Mouse (Mus musculus) lung, embryonic 15.5 days (tissue): ENCODE measurements around the gene Sorbs1. TPM values are rescaled to one million over a fixed set of nuclear protein-coding genes. Genes with fewer than 3 reads are reported as not detected.

Experiments used
- ATAC-seq: fragments of 200-750 bp; cut with Nextera tagmentation; 2 replicates; pipeline ENCODE4 v1.8.0; 2017; ENCODE audit warnings: moderate number of reproducible peaks, borderline replicate concordance; ENCODE audit not compliant: low FRiP score, low TSS enrichment; ENCODE audit errors: extremely low read depth
- H3K27ac ChIP-seq: fragments of 300-500 bp; sonication (generic); 2 replicates; pipeline ENCODE4 v1.5.1; 2015; ENCODE audit warnings: moderate library complexity, mild to moderate bottlenecking, inconsistent platforms
- H3K27me3 ChIP-seq: fragments of 300-500 bp; sonication (generic); 2 replicates; pipeline ENCODE4 v1.6.1; 2015; ENCODE audit warnings: inconsistent platforms
- H3K36me3 ChIP-seq: fragments of 300-500 bp; sonication (generic); 2 replicates; pipeline ENCODE4 v1.6.1; 2015; ENCODE audit warnings: inconsistent platforms
- H3K4me1 ChIP-seq: fragments of 300-500 bp; sonication (generic); 2 replicates; pipeline ENCODE4 v1.6.1; 2015; ENCODE audit warnings: inconsistent platforms
- H3K4me2 ChIP-seq: fragments of 300-500 bp; sonication (generic); 2 replicates; pipeline ENCODE4 v1.6.1; 2015; ENCODE audit warnings: inconsistent platforms, mild to moderate bottlenecking, moderate library complexity
- H3K4me3 ChIP-seq: fragments of 300-500 bp; sonication (generic); 2 replicates; pipeline ENCODE4 v1.5.1; 2015; ENCODE audit warnings: mild to moderate bottlenecking, inconsistent platforms
- H3K9ac ChIP-seq: fragments of 300-500 bp; sonication (generic); 2 replicates; pipeline ENCODE4 v1.6.1; 2015; ENCODE audit warnings: inconsistent platforms
- H3K9me3 ChIP-seq: fragments of 300-500 bp; sonication (generic); 2 replicates; pipeline ENCODE4 v1.6.1; 2016; ENCODE audit warnings: inconsistent platforms
- WGBS: fragments of 180-500 bp; shearing (Covaris S2); methylation state at CpG from one replicate; pipeline ENCODE4 v1.1.7; 2015; 5-methylcytosine and 5-hydroxymethylcytosine counted together
- polyA plus RNA-seq: library from polyadenylated mRNA; unstranded; fragments of >200 nt; fragmentation: Nextera tagmentation; extraction: Ambion mirVana; gene quantifications from 2 replicates; pipeline ENCODE4 v1.2.1, GENCODE M21; 2015

Sorbs1 gene
- polyA plus RNA-seq, 1 experiment from 2014 or later = 45.6 TPM

GRCm38 (mm10) chr19:40431969-40432368, 81.6 kb downstream of the Sorbs1 start:
- Histone ChIP-seq H3K36me3 (no peaks in the 10 kb centered on the region), H3K27me3 (no peaks in the 10 kb centered on the region), H3K9me3 (no peaks in the 10 kb centered on the region), H3K9ac (no peak overlapping the region), H3K4me3 (no peak overlapping the region), H3K4me2 (no peak overlapping the region), H3K4me1 (peaks cover 21% of the 10 kb centered on the region), H3K27ac (0 out of 2 replicates have a peak overlapping the region, but pooled peaks have one; percentile 5)
- WGBS = 42% methylated on average over 4 of the region's 4 CpGs
- ATAC-seq = no peak

GRCm38 (mm10) chr19:40429572-40429971, 84.0 kb downstream of the Sorbs1 start:
- WGBS = 59% methylated on average over 3 of the region's 3 CpGs
- Histone ChIP-seq H3K9me3 (no peaks in the 10 kb centered on the region), H3K4me2 (no peak overlapping the region), H3K27me3 (no peaks in the 10 kb centered on the region), H3K9ac (no peak overlapping the region), H3K4me1 (peaks cover 30% of the 10 kb centered on the region), H3K4me3 (no peak overlapping the region), H3K27ac (no peak overlapping the region), H3K36me3 (no peaks in the 10 kb centered on the region)
- no peak for ATAC-seq

DNA sequence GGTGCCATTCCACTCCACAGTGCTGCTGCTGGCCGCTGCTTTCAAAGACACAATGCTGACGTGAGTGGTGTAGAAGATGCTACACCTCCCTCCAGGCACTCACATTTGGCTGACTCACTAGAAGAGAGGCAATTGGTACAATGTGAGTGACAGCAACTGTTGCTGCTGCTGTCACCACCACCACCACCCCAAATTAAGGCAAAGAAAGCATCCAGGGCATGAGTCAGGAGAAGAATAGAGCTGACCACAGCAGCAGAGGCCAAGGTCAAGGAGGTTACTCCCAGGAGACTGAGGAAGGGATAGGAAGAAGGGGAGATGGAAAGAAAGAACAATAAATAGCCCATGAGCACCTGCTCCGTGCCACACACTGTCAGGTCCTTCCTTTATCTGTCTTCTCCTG, 84.4 kb downstream of the Sorbs1 start:
- H3K9ac ChIP-seq = no peak overlapping the region
- no peaks in the 10 kb centered on the region for H3K9me3 ChIP-seq
- H3K4me2 ChIP-seq = no peak overlapping the region
- no peak overlapping the region for H3K27ac ChIP-seq
- ATAC-seq = no peak
- H3K36me3 ChIP-seq = no peaks in the 10 kb centered on the region
- 73% methylated on average over 3 of the region's 3 CpGs for WGBS
- H3K4me1 ChIP-seq = peaks cover 30% of the 10 kb centered on the region
- H3K27me3 ChIP-seq = no peaks in the 10 kb centered on the region
- H3K4me3 ChIP-seq = no peak overlapping the region

- no peaks in the 10 kb centered on the region for H3K27me3 ChIP-seq
- peak overlapping the region; percentile 75; the same call in 1 of the 2 replicates for H3K27ac ChIP-seq
- no peaks in the 10 kb centered on the region for H3K36me3 ChIP-seq
- 0 out of 2 replicates have a peak, but pooled peaks have one; percentile 46 for ATAC-seq
- H3K4me3 ChIP-seq = no peak overlapping the region
- no peak overlapping the region for H3K9ac ChIP-seq
- WGBS = 73% methylated on average over 16 of the region's 16 CpGs
- peaks cover 21% of the 10 kb centered on the region for H3K4me1 ChIP-seq
- no peak overlapping the region for H3K4me2 ChIP-seq
- no peaks in the 10 kb centered on the region for H3K9me3 ChIP-seq
Observed at GRCm38 (mm10) chr19:40426103-40426960, 87.2 kb downstream of the Sorbs1 start.

DNA sequence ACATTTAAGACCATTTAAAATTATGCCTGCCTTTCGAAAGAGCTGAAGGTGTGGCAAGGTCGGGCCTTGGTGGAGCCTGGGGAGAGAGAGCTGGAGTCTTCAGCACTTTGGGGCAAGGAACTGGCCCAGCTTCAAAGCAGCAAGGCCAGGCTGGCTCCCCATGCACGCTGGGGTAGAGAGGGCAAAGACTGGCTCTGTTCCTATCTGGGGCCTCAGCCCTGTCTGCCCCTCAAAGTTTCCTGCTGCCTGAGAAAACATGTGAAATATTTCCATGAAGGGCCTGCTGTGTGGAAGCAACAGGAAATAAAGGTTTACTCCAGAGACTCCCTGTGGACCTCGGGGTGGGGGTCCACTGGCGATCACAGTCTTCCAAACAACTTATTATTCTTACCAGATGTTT, 88.3 kb downstream of the Sorbs1 start:
- H3K4me2 ChIP-seq = no peak overlapping the region
- H3K27me3 ChIP-seq = no peaks in the 10 kb centered on the region
- H3K9me3 ChIP-seq = no peaks in the 10 kb centered on the region
- ATAC-seq = no peak
- no peak overlapping the region for H3K4me3 ChIP-seq
- WGBS = 23% methylated on average over 5 of the region's 5 CpGs
- H3K4me1 ChIP-seq = peaks cover 21% of the 10 kb centered on the region
- H3K27ac ChIP-seq = peak overlapping the region; percentile 75
- no peaks in the 10 kb centered on the region for H3K36me3 ChIP-seq
- H3K9ac ChIP-seq = no peak overlapping the region

- no peak overlapping the region for H3K4me2 ChIP-seq
- H3K4me3 ChIP-seq = no peak overlapping the region
- H3K27ac ChIP-seq = no peak overlapping the region
- no peaks in the 10 kb centered on the region for H3K9me3 ChIP-seq
- ATAC-seq = no peak
- no peaks in the 10 kb centered on the region for H3K36me3 ChIP-seq
- 48% methylated on average over 7 of the region's 7 CpGs for WGBS
- H3K4me1 ChIP-seq = peaks cover 24% of the 10 kb centered on the region
- no peak overlapping the region for H3K9ac ChIP-seq
- H3K27me3 ChIP-seq = no peaks in the 10 kb centered on the region
Observed at GRCm38 (mm10) chr19:40421037-40421436, 92.5 kb downstream of the Sorbs1 start.

GRCm38 (mm10) chr19:40419315-40419714, 94.3 kb downstream of the Sorbs1 start:
- WGBS = 61% methylated on average over 7 of the region's 7 CpGs
- no peaks in the 10 kb centered on the region for H3K9me3 ChIP-seq
- no peak overlapping the region for H3K4me2 ChIP-seq
- H3K4me1 ChIP-seq = peaks cover 22% of the 10 kb centered on the region
- no peaks in the 10 kb centered on the region for H3K27me3 ChIP-seq
- H3K9ac ChIP-seq = no peak overlapping the region
- no peaks in the 10 kb centered on the region for H3K36me3 ChIP-seq
- no peak overlapping the region for H3K4me3 ChIP-seq
- H3K27ac ChIP-seq = no peak overlapping the region
- no peak for ATAC-seq

DNA sequence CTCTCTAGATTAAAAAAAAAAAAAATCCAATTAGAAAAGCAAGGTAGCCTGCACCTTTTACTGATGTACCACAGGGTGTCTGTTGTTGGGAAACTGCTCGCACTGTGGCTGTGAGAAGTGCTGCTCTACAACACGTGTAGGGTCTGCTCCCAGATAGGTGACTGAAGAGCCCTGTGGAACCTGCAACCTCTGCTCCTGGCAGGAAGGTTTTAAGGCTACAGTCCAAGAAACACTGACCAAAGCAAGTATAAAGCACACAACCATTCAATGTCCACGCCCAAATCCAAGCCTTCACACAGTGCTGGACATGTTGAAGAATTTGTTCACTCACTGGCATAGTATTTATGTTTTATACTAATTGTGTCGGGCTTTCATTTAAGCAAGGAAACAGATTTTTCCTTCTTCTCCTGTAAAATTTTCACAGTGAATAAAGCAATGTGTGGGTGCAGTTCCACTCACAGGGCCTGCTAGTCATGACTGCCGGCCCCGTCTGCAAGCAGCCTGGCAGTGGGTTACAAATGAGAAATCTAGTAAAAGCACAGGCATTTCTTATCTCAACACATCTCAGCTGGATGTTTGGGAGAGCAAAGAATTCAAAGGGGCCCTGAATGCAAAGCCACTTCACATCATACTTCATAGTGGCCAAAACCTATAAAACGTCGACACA, 96.3 kb downstream of the Sorbs1 start:
- H3K9me3 ChIP-seq = no peaks in the 10 kb centered on the region
- WGBS = 41% methylated on average over 8 of the region's 8 CpGs
- no peak overlapping the region for H3K4me3 ChIP-seq
- H3K27ac ChIP-seq = peak overlapping the region; percentile 27; the same call in 1 of the 2 replicates
- no peak overlapping the region for H3K4me2 ChIP-seq
- peaks cover 22% of the 10 kb centered on the region for H3K4me1 ChIP-seq
- no peak for ATAC-seq
- H3K27me3 ChIP-seq = no peaks in the 10 kb centered on the region
- no peak overlapping the region for H3K9ac ChIP-seq
- no peaks in the 10 kb centered on the region for H3K36me3 ChIP-seq

- H3K27ac ChIP-seq = no peak overlapping the region
- no peak overlapping the region for H3K4me3 ChIP-seq
- no peak overlapping the region for H3K4me2 ChIP-seq
- H3K36me3 ChIP-seq = no peaks in the 10 kb centered on the region
- no peak overlapping the region for H3K9ac ChIP-seq
- peaks cover 26% of the 10 kb centered on the region for H3K4me1 ChIP-seq
- no peaks in the 10 kb centered on the region for H3K27me3 ChIP-seq
- H3K9me3 ChIP-seq = no peaks in the 10 kb centered on the region
- no peak for ATAC-seq
- 91% methylated on average over 1 of the region's 1 CpGs for WGBS
Observed at GRCm38 (mm10) chr19:40415725-40416124, 97.9 kb downstream of the Sorbs1 start.

DNA sequence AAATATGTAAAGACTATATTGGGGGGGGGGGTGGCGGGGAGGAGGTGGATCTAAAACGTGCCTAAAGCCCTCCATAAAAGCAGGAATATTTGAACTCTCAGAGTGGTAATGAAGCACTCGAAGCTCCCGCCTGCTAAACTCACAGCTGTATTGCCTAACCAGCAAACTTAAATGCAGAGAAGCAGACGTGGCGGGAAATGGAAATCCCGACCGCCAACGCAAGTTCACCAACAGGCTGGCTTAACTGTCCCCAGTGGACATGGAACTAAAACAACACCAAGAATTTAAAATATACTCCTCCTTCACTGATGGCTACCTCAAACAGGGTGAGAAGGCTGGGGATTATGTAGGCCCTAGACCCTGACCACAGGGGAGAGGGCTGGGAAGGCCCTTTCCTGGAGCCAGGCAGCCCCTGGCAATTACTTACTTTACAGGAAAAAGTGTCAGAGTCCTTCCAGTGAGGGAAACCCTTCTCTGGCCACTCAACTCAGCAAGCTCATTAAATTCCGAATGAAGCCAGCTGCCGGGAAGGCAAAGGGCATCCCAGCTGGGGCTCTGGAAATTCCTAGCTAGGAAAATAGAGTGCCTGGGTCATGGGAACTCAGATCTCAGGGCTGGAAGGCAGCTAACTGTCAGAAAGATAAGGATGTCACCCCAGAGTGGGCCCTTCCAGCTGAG, 98.6 kb downstream of the Sorbs1 start:
- H3K4me2 ChIP-seq = no peak overlapping the region
- 49% methylated on average over 11 of the region's 11 CpGs for WGBS
- H3K27me3 ChIP-seq = no peaks in the 10 kb centered on the region
- no peaks in the 10 kb centered on the region for H3K36me3 ChIP-seq
- no peaks in the 10 kb centered on the region for H3K9me3 ChIP-seq
- peak overlapping the region; percentile 56 for H3K27ac ChIP-seq
- peak; percentile 53; the same call in 1 of the 2 replicates for ATAC-seq
- H3K4me1 ChIP-seq = peaks cover 32% of the 10 kb centered on the region
- no peak overlapping the region for H3K4me3 ChIP-seq
- no peak overlapping the region for H3K9ac ChIP-seq

DNA sequence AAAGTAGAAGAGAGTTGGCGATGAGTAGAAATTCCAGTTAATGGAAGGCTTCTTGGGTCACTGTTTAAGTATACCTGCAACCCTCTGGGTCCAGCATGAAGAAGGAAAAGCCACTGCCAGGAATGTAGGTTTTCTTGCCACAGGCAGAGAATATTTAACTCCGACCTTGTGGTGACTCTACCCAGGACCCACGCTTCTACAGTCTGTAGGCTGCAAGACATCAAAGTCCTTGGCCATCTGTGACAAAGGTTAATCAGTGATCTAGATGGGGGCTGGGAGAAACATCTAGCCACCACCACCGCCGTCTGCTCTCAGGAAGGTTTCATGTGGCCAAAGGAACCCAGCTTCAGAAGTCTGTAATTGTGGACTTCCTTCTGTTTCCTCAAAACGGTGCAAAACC, 99.2 kb downstream of the Sorbs1 start:
- no peaks in the 10 kb centered on the region for H3K9me3 ChIP-seq
- H3K4me2 ChIP-seq = no peak overlapping the region
- H3K4me3 ChIP-seq = no peak overlapping the region
- peak overlapping the region; percentile 56; the same call in 1 of the 2 replicates for H3K27ac ChIP-seq
- H3K27me3 ChIP-seq = no peaks in the 10 kb centered on the region
- no peak for ATAC-seq
- 68% methylated on average over 6 of the region's 6 CpGs for WGBS
- no peak overlapping the region for H3K9ac ChIP-seq
- H3K4me1 ChIP-seq = peaks cover 34% of the 10 kb centered on the region
- no peaks in the 10 kb centered on the region for H3K36me3 ChIP-seq
